Mouse (Mus musculus) C2C12 (cell line): ENCODE results near the gene C2cd4d. TPM values are rescaled to one million over a fixed set of nuclear protein-coding genes. Genes with fewer than 3 reads are reported as not detected.

Experiments
- H3K27me3 ChIP-seq: one replicate; pipeline ENCODE4 v1.6.1; 2011; ENCODE audit not compliant: control insufficient read depth, insufficient read depth, insufficient read length
- H3K36me3 ChIP-seq: one replicate; pipeline ENCODE4 v1.6.1; 2011; ENCODE audit not compliant: control insufficient read depth, insufficient read depth
- H3K4me3 ChIP-seq: one replicate; pipeline ENCODE4 v1.5.1; 2011; ENCODE audit warnings: mild to moderate bottlenecking, control low read depth; ENCODE audit not compliant: poor library complexity, insufficient read depth, severe bottlenecking
- H3K79me2 ChIP-seq: one replicate; pipeline ENCODE4 v1.6.1; 2011; ENCODE audit not compliant: control insufficient read depth, insufficient read depth
- H3K79me3 ChIP-seq: one replicate; pipeline ENCODE4 v1.6.1; 2011; ENCODE audit warnings: low read depth, control low read depth
- H3ac ChIP-seq: one replicate; pipeline ENCODE3; 2011; ENCODE audit warnings: low read depth; ENCODE audit not compliant: control insufficient read depth, insufficient read length
- CEBPB ChIP-seq: IDR thresholded peaks from one replicate; pipeline ENCODE4 v1.6.1; 2011; ENCODE audit warnings: low read depth, mild to moderate bottlenecking, control low read depth, moderate library complexity
- CTCF ChIP-seq: IDR thresholded peaks from one replicate; pipeline ENCODE4 v1.5.1; 2011; ENCODE audit not compliant: control insufficient read depth, insufficient read depth, insufficient read length
- FOSL1 ChIP-seq: IDR thresholded peaks from one replicate; pipeline ENCODE4 v1.8.0; 2011; ENCODE audit warnings: mild to moderate bottlenecking, low read length; ENCODE audit not compliant: poor library complexity, insufficient read depth, severe bottlenecking
- MAX ChIP-seq: IDR thresholded peaks from one replicate; pipeline ENCODE4 v1.6.1; 2011; ENCODE audit warnings: mild to moderate bottlenecking, control low read depth
- MYOD1 ChIP-seq: IDR thresholded peaks from one replicate; pipeline ENCODE4 v1.6.1; 2011; ENCODE audit warnings: low read depth; ENCODE audit not compliant: control insufficient read depth, insufficient read length
- MYOG ChIP-seq: IDR thresholded peaks from one replicate; pipeline ENCODE4 v1.6.1; 2011; ENCODE audit not compliant: control insufficient read depth, insufficient read length; ENCODE audit errors: extremely low read depth
- USF1 ChIP-seq: IDR thresholded peaks from one replicate; pipeline ENCODE4 v1.6.1; 2011; ENCODE audit warnings: low read depth, mild to moderate bottlenecking, control low read depth, moderate library complexity
- long read RNA-seq, 2 experiments: library from polyadenylated mRNA; unstranded; transcript quantifications; one replicate each; pipeline ENCODE4 v2.0.0; 2019 to 2020
- polyA plus RNA-seq: library from polyadenylated mRNA; unstranded; fragments of >200 nt; fragmentation: generic; extraction: Trizol; gene quantifications from one replicate; pipeline ENCODE4 v1.2.1, GENCODE M21; 2012; ENCODE audit warnings: missing spikeins

C2cd4d gene
- not detected for polyA plus RNA-seq
- long read RNA-seq, experiment 1: 0 reads
- long read RNA-seq, experiment 2: 0 reads

DNA sequence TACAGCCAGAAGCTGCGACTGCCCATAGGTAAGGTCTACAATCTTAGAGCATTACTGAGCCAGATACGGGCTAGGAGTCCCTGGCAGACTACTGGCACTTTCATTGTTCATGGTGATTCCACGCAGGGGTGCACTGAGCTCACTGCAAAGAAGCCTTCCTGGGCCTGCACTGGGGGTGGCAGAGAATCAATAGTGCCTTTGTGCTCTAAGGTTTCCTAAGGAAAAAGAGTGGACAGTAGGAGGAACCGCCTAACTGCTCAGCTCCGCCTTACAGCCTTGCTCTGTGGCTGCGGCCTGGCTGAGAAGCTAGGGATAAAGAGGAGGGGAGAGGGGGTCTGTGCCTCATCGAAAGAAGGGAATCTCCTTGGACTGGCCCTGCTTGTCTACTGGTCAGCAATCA is at the start of gene C2cd4d:
Gene C2cd4d, plus strand, starts transcription at position 301 of the 400 bp plus-strand sequence.
- H3K79me2 ChIP-seq: no peaks in the 10 kb centered on the region
- H3K36me3 ChIP-seq: no peaks in the 10 kb centered on the region
- peaks cover 18% of the 10 kb centered on the region for H3K27me3 ChIP-seq
- no peaks in the 10 kb centered on the region for H3K79me3 ChIP-seq
- TF ChIP-seq MAX: no peak
- no peak for TF ChIP-seq MYOD1
- TF ChIP-seq MYOG: no peak
- no peak for TF ChIP-seq CTCF
- no peak for TF ChIP-seq USF1
- no peak for TF ChIP-seq CEBPB
- H3ac ChIP-seq: no peak within 1 kb of the TSS
- no peak within 1 kb of the TSS for H3K4me3 ChIP-seq

DNA sequence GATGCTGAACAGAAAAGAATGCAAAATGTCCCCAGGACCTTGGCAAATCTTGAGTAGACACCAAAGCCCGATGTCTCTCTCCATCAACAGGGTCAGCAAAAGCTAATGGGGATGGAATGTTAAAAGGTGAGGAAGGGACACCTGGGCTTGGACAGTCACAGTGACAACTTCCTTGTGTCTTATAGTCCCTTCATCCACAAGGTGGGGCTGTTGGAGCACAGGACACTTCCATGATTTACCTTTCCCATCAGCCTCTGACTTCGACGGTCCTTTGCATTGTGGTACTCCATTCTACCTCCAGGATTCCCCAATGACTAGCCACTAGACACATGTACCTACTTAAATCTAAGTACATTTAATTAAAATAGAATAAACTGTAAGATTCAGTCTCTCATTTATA is 33.6 kb upstream of the C2cd4d start:
- H3K79me2 ChIP-seq: no peaks in the 10 kb centered on the region
- no peaks in the 10 kb centered on the region for H3K27me3 ChIP-seq
- no peak overlapping the region for H3ac ChIP-seq
- TF ChIP-seq CTCF (no peak), MYOG (no peak), CEBPB (no peak), FOSL1 (no peak), USF1 (no peak), MAX (no peak), MYOD1 (no peak)
- H3K36me3 ChIP-seq: peaks cover 4% of the 10 kb centered on the region
- no peaks in the 10 kb centered on the region for H3K79me3 ChIP-seq
- H3K4me3 ChIP-seq: no peak overlapping the region

DNA sequence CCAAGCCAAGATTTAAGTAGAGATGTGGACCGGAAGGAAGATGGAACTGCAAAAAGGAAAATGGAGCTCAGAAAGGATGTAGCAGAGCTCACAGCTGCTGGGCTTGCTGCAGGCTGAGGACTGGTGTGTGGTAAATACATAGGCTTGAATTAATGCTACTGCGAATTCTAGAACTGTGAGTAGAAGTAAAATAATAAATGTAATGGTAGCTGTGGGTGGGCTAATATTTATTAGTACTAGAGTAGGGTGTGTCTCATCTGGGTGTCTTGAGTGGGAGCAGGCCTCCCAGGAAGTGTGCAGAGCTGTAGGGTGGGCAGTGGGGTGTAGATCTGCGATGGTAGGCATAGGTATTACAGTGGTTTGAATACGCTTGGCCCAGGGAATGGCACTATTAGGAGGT is 27.8 kb upstream of the C2cd4d start:
- no peak overlapping the region for H3K4me3 ChIP-seq
- peaks cover 4% of the 10 kb centered on the region for H3K36me3 ChIP-seq
- no peak for TF ChIP-seq FOSL1
- TF ChIP-seq CTCF: no peak
- no peak for TF ChIP-seq USF1
- TF ChIP-seq CEBPB: no peak
- TF ChIP-seq MYOD1: no peak
- no peak for TF ChIP-seq MYOG
- TF ChIP-seq MAX: no peak
- no peaks in the 10 kb centered on the region for H3K79me3 ChIP-seq
- peaks cover 3% of the 10 kb centered on the region for H3K27me3 ChIP-seq
- no peak overlapping the region for H3ac ChIP-seq
- H3K79me2 ChIP-seq: no peaks in the 10 kb centered on the region

DNA sequence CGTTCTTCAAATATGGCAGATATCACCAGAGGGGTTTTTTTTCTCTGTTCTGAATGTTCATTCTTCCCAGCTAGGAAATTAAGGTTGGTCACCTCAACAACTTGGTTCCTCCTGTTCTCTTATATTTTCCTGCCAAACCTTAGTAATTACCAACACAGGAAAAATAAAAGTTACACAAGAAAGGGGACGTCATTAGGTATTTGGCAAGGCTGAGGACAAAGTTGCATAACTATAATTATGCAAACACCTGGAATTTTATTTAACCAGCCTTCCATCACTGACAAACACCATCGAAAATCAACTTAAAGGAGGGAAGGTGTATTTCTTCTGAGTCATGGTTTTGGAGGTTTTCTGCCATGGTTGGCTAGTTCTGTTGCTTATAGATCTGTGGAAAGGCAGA is 23.7 kb upstream of the C2cd4d start:
- Histone ChIP-seq H3K79me3 (no peaks in the 10 kb centered on the region), H3ac (no peak overlapping the region), H3K79me2 (no peaks in the 10 kb centered on the region), H3K36me3 (no peaks in the 10 kb centered on the region), H3K27me3 (peaks cover 3% of the 10 kb centered on the region), H3K4me3 (no peak overlapping the region)
- TF ChIP-seq MYOG: no peak
- TF ChIP-seq FOSL1: no peak
- no peak for TF ChIP-seq USF1
- no peak for TF ChIP-seq CEBPB
- no peak for TF ChIP-seq MAX
- TF ChIP-seq CTCF: no peak
- TF ChIP-seq MYOD1: no peak

GRCm38 (mm10) chr3:94341959-94342422 is 20.2 kb upstream of the C2cd4d start, which contains the start of gene Them5:
TSS of gene Them5 (plus strand) at chr3:94342099.
- no peak within 1 kb of the TSS for H3K4me3 ChIP-seq
- peaks cover 3% of the 10 kb centered on the region for H3K27me3 ChIP-seq
- H3K79me3 ChIP-seq: no peaks in the 10 kb centered on the region
- no peak within 1 kb of the TSS for H3ac ChIP-seq
- no peaks in the 10 kb centered on the region for H3K36me3 ChIP-seq
- H3K79me2 ChIP-seq: no peaks in the 10 kb centered on the region
- no peak for TF ChIP-seq MYOG
- TF ChIP-seq USF1: no peak
- no peak for TF ChIP-seq CTCF
- no peak for TF ChIP-seq FOSL1
- no peak for TF ChIP-seq MYOD1
- TF ChIP-seq MAX: no peak

- no peaks in the 10 kb centered on the region for H3K79me2 ChIP-seq
- peaks cover 3% of the 10 kb centered on the region for H3K27me3 ChIP-seq
- H3ac ChIP-seq: no peak overlapping the region
- H3K79me3 ChIP-seq: no peaks in the 10 kb centered on the region
- TF ChIP-seq MYOD1: no peak
- TF ChIP-seq CTCF: no peak
- H3K4me3 ChIP-seq: no peak overlapping the region
- no peaks in the 10 kb centered on the region for H3K36me3 ChIP-seq
Observed at GRCm38 (mm10) chr3:94342552-94342951, 19.7 kb upstream of the C2cd4d start.
